Mouse (Mus musculus) erythroblast, embryonic 14.5 days (primary cell): ENCODE data around the gene Tmem207.

Source experiments
- GATA1 ChIP-seq: IDR thresholded peaks from 2 replicates; pipeline ENCODE4 v1.6.1; 2012; ENCODE audit warnings: low read length, inconsistent platforms, mixed read lengths
- TAL1 ChIP-seq: IDR thresholded peaks from 3 replicates; pipeline ENCODE4 v1.6.1; 2012; ENCODE audit warnings: low read length, inconsistent platforms, mixed read lengths

- TF ChIP-seq GATA1 (no peak), TAL1 (no peak)
Observed at GRCm38 (mm10) chr16:26526669-26527068, at the start of gene Tmem207.
